ENCODE assay signal across 12 mouse cellular contexts in genomic region chr4:154496522-154496921, GRCm38 (mm10).
DNase-seq lines count a peak whose midpoint lies in the region; ATAC-seq and TF ChIP-seq lines count a peak whose summit lies in the region.
"Had no signal": no experiment of that assay in that cellular context is flagged by ENCODE, and none has a peak within 500 bp of the region (broad histone marks: within the 10 kb centered on the region; RNA-seq: fewer than 3 reads in every experiment).

No protein-coding gene starts in this region.

- no peak for DNase-seq in heart, postnatal 25 days (ENCODE audit: low spot score)
- no peak for DNase-seq in natural killer cell, adult 2 months (ENCODE audit: low spot score in 2 of 2)
- DNase-seq: thymus, postnatal 25 days had no signal

- peaks cover 52% of the 10 kb centered on the region for H3K4me1 ChIP-seq in heart, embryonic 16.5 days (ENCODE audit: control insufficient read depth, insufficient read depth, low read length)
- peaks cover 25% of the 10 kb centered on the region for H3K4me1 ChIP-seq in liver, embryonic 15.5 days (replicated peaks)
- H3K4me1 ChIP-seq in liver, embryonic 12.5 days: peaks cover 32% of the 10 kb centered on the region; the same call in 1 of the 2 replicates
- H3K4me1 ChIP-seq in intestine, postnatal 0 days (replicated peaks; ENCODE audit: control insufficient read depth, insufficient read depth, low read length): peaks cover 27% of the 10 kb centered on the region
- peaks cover 59% of the 10 kb centered on the region for H3K4me1 ChIP-seq in stomach, embryonic 16.5 days (ENCODE audit: control insufficient read depth, insufficient read depth, low read length)

- no peak overlapping the region for H3K4me2 ChIP-seq in heart, embryonic 16.5 days (ENCODE audit: low read depth, low read length)
- no peak overlapping the region for H3K4me2 ChIP-seq in liver, embryonic 15.5 days
- no peak overlapping the region for H3K4me2 ChIP-seq in liver, embryonic 12.5 days
- H3K4me2 ChIP-seq in intestine, postnatal 0 days (replicated peaks; ENCODE audit: low read depth): peak overlapping the region; percentile 25; the same call in 1 of the 2 replicates
- H3K4me2 ChIP-seq in stomach, embryonic 16.5 days (ENCODE audit: low read depth, low read length): no peak overlapping the region
- H3K4me2 ChIP-seq: forebrain, embryonic 13.5 days; limb, embryonic 12.5 days had no signal

- 75% methylated on average over 5 of the region's 5 CpGs for WGBS in heart, embryonic 16.5 days
- 52% methylated on average over 5 of the region's 5 CpGs for WGBS in liver, embryonic 15.5 days (ENCODE audit: insufficient replicate concordance)
- 57% methylated on average over 5 of the region's 5 CpGs for WGBS in liver, embryonic 12.5 days (ENCODE audit: insufficient replicate concordance)
- 45% methylated on average over 5 of the region's 5 CpGs for WGBS in intestine, postnatal 0 days
- 60% methylated on average over 5 of the region's 5 CpGs for WGBS in stomach, embryonic 16.5 days

- H3K27ac ChIP-seq in heart, embryonic 16.5 days (ENCODE audit: low read length): peak overlapping the region; percentile 92
- H3K27ac ChIP-seq in liver, embryonic 15.5 days (replicated peaks): 0 out of 2 replicates have a peak overlapping the region, but pooled peaks have one; percentile 43
- no peak overlapping the region for H3K27ac ChIP-seq in liver, embryonic 12.5 days
- peak overlapping the region; percentile 73 for H3K27ac ChIP-seq in intestine, postnatal 0 days (ENCODE audit: low read depth, low read length)
- peak overlapping the region; percentile 92 for H3K27ac ChIP-seq in stomach, embryonic 16.5 days (ENCODE audit: low read length)

- no peak for TF ChIP-seq CTCF in intestine, postnatal 0 days (IDR thresholded peaks at IDR 0.05; ENCODE audit: low read depth)

- H3K27me3 ChIP-seq in heart, embryonic 16.5 days (ENCODE audit: control insufficient read depth, insufficient read depth, low read length): no peaks in the 10 kb centered on the region
- no peaks in the 10 kb centered on the region; the same call in 1 of the 2 replicates for H3K27me3 ChIP-seq in liver, embryonic 15.5 days
- H3K27me3 ChIP-seq in liver, embryonic 12.5 days (replicated peaks): peaks cover 38% of the 10 kb centered on the region
- H3K27me3 ChIP-seq in intestine, postnatal 0 days (replicated peaks; ENCODE audit: control insufficient read depth, insufficient read depth, low read length): no peaks in the 10 kb centered on the region
- H3K27me3 ChIP-seq in stomach, embryonic 16.5 days (ENCODE audit: control insufficient read depth, insufficient read depth, low read length): no peaks in the 10 kb centered on the region

- no peak for ATAC-seq in heart, embryonic 16.5 days (replicated peaks; ENCODE audit: extremely low read depth, insufficient read depth, low FRiP score)
- ATAC-seq in liver, embryonic 15.5 days (ENCODE audit: insufficient read depth): peak; percentile 22; the same call in 1 of the 2 replicates
- no peak for ATAC-seq in liver, embryonic 12.5 days
- peak; percentile 70 for ATAC-seq in intestine, postnatal 0 days
- peak; percentile 23; the same call in 1 of the 2 replicates for ATAC-seq in stomach, embryonic 16.5 days (ENCODE audit: insufficient read depth, low FRiP score)
- ATAC-seq: inflammation-experienced regulatory T-cells, adult 6 months had no signal

- intact Hi-C loops in heart, postnatal 25 days (cut with DNase I): loop anchor here (5.0 kb wide), 2 partner anchors 94 to 141 kb away; partner anchors contain the start of gene Prdm16

- peak overlapping the region; percentile 21; the same call in 1 of the 2 replicates for H3K9ac ChIP-seq in heart, embryonic 16.5 days (ENCODE audit: low read length)
- no peak overlapping the region for H3K9ac ChIP-seq in liver, embryonic 15.5 days
- no peak overlapping the region for H3K9ac ChIP-seq in liver, embryonic 12.5 days
- no peak overlapping the region for H3K9ac ChIP-seq in intestine, postnatal 0 days (ENCODE audit: low read depth, low read length)
- H3K9ac ChIP-seq in stomach, embryonic 16.5 days (ENCODE audit: low read length): no peak overlapping the region
- H3K9ac ChIP-seq: limb, embryonic 12.5 days had no signal

- H3K4me3 ChIP-seq in heart, embryonic 16.5 days (ENCODE audit: low read length): no peak overlapping the region
- H3K4me3 ChIP-seq in liver, embryonic 15.5 days (replicated peaks): no peak overlapping the region
- H3K4me3 ChIP-seq in liver, embryonic 12.5 days: no peak overlapping the region
- H3K4me3 ChIP-seq in intestine, postnatal 0 days (ENCODE audit: low read depth, low read length): no peak overlapping the region
- H3K4me3 ChIP-seq in stomach, embryonic 16.5 days (replicated peaks; ENCODE audit: low read length): no peak overlapping the region
- H3K4me3 ChIP-seq: forebrain, embryonic 13.5 days; limb, embryonic 12.5 days; midbrain, embryonic 10.5 days had no signal

- H3K36me3 ChIP-seq in heart, embryonic 16.5 days (ENCODE audit: control insufficient read depth, insufficient read depth): no peaks in the 10 kb centered on the region
- no peaks in the 10 kb centered on the region for H3K36me3 ChIP-seq in liver, embryonic 15.5 days (replicated peaks)
- no peaks in the 10 kb centered on the region for H3K36me3 ChIP-seq in liver, embryonic 12.5 days
- no peaks in the 10 kb centered on the region for H3K36me3 ChIP-seq in intestine, postnatal 0 days (ENCODE audit: control insufficient read depth, insufficient read depth)
- H3K36me3 ChIP-seq in stomach, embryonic 16.5 days (ENCODE audit: control insufficient read depth, insufficient read depth, low read length): no peaks in the 10 kb centered on the region
- H3K36me3 ChIP-seq: limb, embryonic 12.5 days; midbrain, embryonic 10.5 days had no signal

- no peaks in the 10 kb centered on the region for H3K9me3 ChIP-seq in heart, embryonic 16.5 days (replicated peaks; ENCODE audit: control insufficient read depth, low read length)
- no peaks in the 10 kb centered on the region for H3K9me3 ChIP-seq in liver, embryonic 15.5 days (replicated peaks)
- H3K9me3 ChIP-seq in liver, embryonic 12.5 days (replicated peaks): no peaks in the 10 kb centered on the region
- H3K9me3 ChIP-seq in intestine, postnatal 0 days (ENCODE audit: control insufficient read depth): no peaks in the 10 kb centered on the region
- no peaks in the 10 kb centered on the region for H3K9me3 ChIP-seq in stomach, embryonic 16.5 days (replicated peaks; ENCODE audit: control insufficient read depth, low read length)
- H3K9me3 ChIP-seq: forebrain, embryonic 13.5 days; limb, embryonic 12.5 days; midbrain, embryonic 10.5 days had no signal

Comparison
In these comparisons a context has a peak if more than half of its experiments do, and no peak if none do; other contexts are left out.
1. ATAC-seq: peak in liver, embryonic 15.5 days (single experiment), intestine, postnatal 0 days (single experiment) and stomach, embryonic 16.5 days (single experiment); none in heart, embryonic 16.5 days (single experiment) and liver, embryonic 12.5 days (single experiment).